Mouse (Mus musculus) ES-E14 (cell line): ENCODE data around the gene Gnai3. TPM values are rescaled to one million over a fixed set of nuclear protein-coding genes. Genes with fewer than 3 reads are reported as not detected.

ENCODE experiments used
- DNase-seq: peaks from one replicate; pipeline ENCODE4 v3.0.0-alpha.2; 2013; ENCODE audit warnings: low read depth, low spot score
- H3K27ac ChIP-seq: 2 replicates; pipeline ENCODE4 v1.5.1; 2012; ENCODE audit warnings: low read depth, mild to moderate bottlenecking, low read length, moderate library complexity, mixed read lengths; ENCODE audit not compliant: poor library complexity, insufficient read depth, severe bottlenecking
- H3K36me3 ChIP-seq: 2 replicates; pipeline ENCODE4 v1.6.1; 2012; ENCODE audit warnings: mild to moderate bottlenecking, low read length, moderate library complexity, mixed read lengths; ENCODE audit not compliant: control insufficient read depth, poor library complexity, insufficient read depth, severe bottlenecking
- H3K4me1 ChIP-seq, 2 experiments: fragments of 150-350 bp in 1 of 2; sonication (generic) in 1 of 2; 2 replicates each; pipeline ENCODE4 v1.6.1; 2012; ENCODE audit warnings: low read length in 2 of 2, mild to moderate bottlenecking in 1 of 2, mixed read lengths in 1 of 2; ENCODE audit not compliant: control insufficient read depth in 2 of 2, insufficient read depth in 2 of 2, poor library complexity in 1 of 2
- H3K4me3 ChIP-seq, 2 experiments: fragments of 150-350 bp in 1 of 2; sonication (generic) in 1 of 2; 2 replicates each; pipeline ENCODE4 v1.5.1; 2012; ENCODE audit warnings: low read length in 2 of 2, low read depth in 1 of 2, mild to moderate bottlenecking in 1 of 2, mixed read lengths in 1 of 2; ENCODE audit not compliant: insufficient read depth in 1 of 2, poor library complexity in 1 of 2, severe bottlenecking in 1 of 2
- H3K9ac ChIP-seq: 2 replicates; pipeline ENCODE4 v1.6.1; 2012; ENCODE audit warnings: low read depth, mild to moderate bottlenecking, low read length, mixed read lengths; ENCODE audit not compliant: poor library complexity, insufficient read depth, severe bottlenecking
- H3K9me3 ChIP-seq: fragments of 150-350 bp; sonication (generic); 2 replicates; pipeline ENCODE4 v1.6.1; 2012; ENCODE audit warnings: low read depth, mild to moderate bottlenecking, low read length; ENCODE audit not compliant: control insufficient read depth, insufficient read depth
- CHD2 ChIP-seq: IDR thresholded peaks from 2 replicates; pipeline ENCODE4 v1.6.1; 2014; ENCODE audit warnings: mild to moderate bottlenecking, low read depth, low read length, inconsistent platforms
- HCFC1 ChIP-seq: IDR thresholded peaks from 2 replicates; pipeline ENCODE4 v1.6.1; 2012; ENCODE audit warnings: low read length, inconsistent platforms, borderline replicate concordance; ENCODE audit not compliant: insufficient read depth
- MAFK ChIP-seq: IDR thresholded peaks from 2 replicates; pipeline ENCODE4 v1.6.1; 2014; ENCODE audit warnings: mild to moderate bottlenecking, low read depth, low read length, inconsistent platforms; ENCODE audit not compliant: insufficient read depth
- ZC3H11A ChIP-seq: IDR thresholded peaks from 2 replicates; pipeline ENCODE4 v1.6.1; 2012; ENCODE audit warnings: low read depth, mild to moderate bottlenecking, inconsistent platforms, low read length, borderline replicate concordance
- ZNF384 ChIP-seq: IDR thresholded peaks from 2 replicates; pipeline ENCODE4 v1.6.1; 2012; ENCODE audit warnings: low read depth, low read length, inconsistent platforms
- in situ Hi-C, 2 experiments: fragments of 600-800 bp; cut with MboI; formaldehyde crosslinking; loops; one replicate each; pipeline ENCODE4 v1.15.1; 2025; ENCODE audit warnings: low sequenced_read_pairs in 2 of 2, inconsistent platforms in 1 of 2; ENCODE audit not compliant: unreplicated experiment in 2 of 2
- total RNA-seq: library from RNA; depleted of rRNA; stranded (reverse); fragments of 300-350 nt; gene quantifications from 2 replicates; pipeline ENCODE4 v1.2.3, GENCODE M21; 2012

The Gnai3 gene
- total RNA-seq, 1 experiment = 84.3 TPM

- Histone ChIP-seq H3K9me3 (no peaks in the 10 kb centered on the region), H3K4me3 (no peak overlapping the region), H3K4me1 (no peaks in the 10 kb centered on the region; a peak in 1 of 4 replicates), H3K27ac (no peak overlapping the region), H3K36me3 (no peaks in the 10 kb centered on the region; the same call in 1 of the 2 replicates), H3K9ac (no peak overlapping the region)
- TF ChIP-seq HCFC1 (no peak), CHD2 (no peak), ZNF384 (no peak)
- DNase-seq = no peak
- in situ Hi-C loops = no loop called here
Measured at GRCm38 (mm10) chr3:108098316-108098715, 47.6 kb downstream of the Gnai3 start.

- in situ Hi-C loops = no loop called here
- no peaks in the 10 kb centered on the region for H3K9me3 ChIP-seq
- no peak for TF ChIP-seq ZNF384
- TF ChIP-seq MAFK = no peak
- TF ChIP-seq ZC3H11A = no peak
- no peak for TF ChIP-seq HCFC1
- no peak for TF ChIP-seq CHD2
- no peaks in the 10 kb centered on the region; a peak in 1 of 4 replicates for H3K4me1 ChIP-seq
- no peak for DNase-seq
- H3K4me3 ChIP-seq = no peak overlapping the region
- H3K27ac ChIP-seq = no peak overlapping the region
- H3K36me3 ChIP-seq = no peaks in the 10 kb centered on the region; the same call in 1 of the 2 replicates
- H3K9ac ChIP-seq = no peak overlapping the region
Measured at GRCm38 (mm10) chr3:108097656-108098055, 48.3 kb downstream of the Gnai3 start.

- DNase-seq = no peak
- H3K9me3 ChIP-seq = no peaks in the 10 kb centered on the region
- in situ Hi-C loops = no loop called here
- no peak overlapping the region; the same call in 1 of the 2 replicates for H3K27ac ChIP-seq
- no peak for TF ChIP-seq ZNF384
- no peaks in the 10 kb centered on the region; a peak in 1 of 4 replicates for H3K4me1 ChIP-seq
- no peak overlapping the region for H3K9ac ChIP-seq
- no peaks in the 10 kb centered on the region; the same call in 1 of the 2 replicates for H3K36me3 ChIP-seq
- H3K4me3 ChIP-seq = no peak overlapping the region
Measured at GRCm38 (mm10) chr3:108096726-108097125, 49.2 kb downstream of the Gnai3 start.

GRCm38 (mm10) chr3:108096226-108096625 is 49.7 kb downstream of the Gnai3 start:
- Histone ChIP-seq H3K9ac (no peak overlapping the region), H3K27ac (no peak overlapping the region), H3K4me1 (no peaks in the 10 kb centered on the region; a peak in 1 of 4 replicates), H3K9me3 (no peaks in the 10 kb centered on the region), H3K36me3 (no peaks in the 10 kb centered on the region; the same call in 1 of the 2 replicates), H3K4me3 (no peak overlapping the region)
- TF ChIP-seq MAFK (no peak), ZNF384 (no peak), HCFC1 (no peak), ZC3H11A (no peak), CHD2 (no peak)
- DNase-seq = no peak
- in situ Hi-C loops = no loop called here

GRCm38 (mm10) chr3:108094976-108095760 is 50.8 kb downstream of the Gnai3 start:
- H3K36me3 ChIP-seq = no peaks in the 10 kb centered on the region; the same call in 1 of the 2 replicates
- no peak overlapping the region for H3K4me3 ChIP-seq
- no peak overlapping the region for H3K9ac ChIP-seq
- in situ Hi-C loops = no loop called here
- no peak for DNase-seq
- H3K9me3 ChIP-seq = no peaks in the 10 kb centered on the region
- H3K4me1 ChIP-seq = peaks cover 0 to under 1% of the 10 kb centered on the region in 2 experiments; a peak in 2 of 4 replicates
- H3K27ac ChIP-seq = no peak overlapping the region
- no peak for TF ChIP-seq HCFC1
- TF ChIP-seq ZNF384 = no peak
- TF ChIP-seq CHD2 = no peak
- TF ChIP-seq MAFK = no peak
- no peak for TF ChIP-seq ZC3H11A
